Mouse (Mus musculus) lung, postnatal 0 days (tissue): ENCODE results near the gene Zfp57. TPM values are rescaled to one million over a fixed set of nuclear protein-coding genes. Genes with fewer than 3 reads are reported as not detected.
A peak's percentile ranks its signal among the peaks of the same experiment; 100 is the strongest.

Experiments
- ATAC-seq: fragments of 200-750 bp; cut with Nextera tagmentation; 2 replicates; pipeline ENCODE4 v1.8.0; 2017; ENCODE audit warnings: moderate library complexity
- DNase-seq: peaks from one replicate; pipeline ENCODE4 v3.0.0-alpha.2; 2016; ENCODE audit warnings: low spot score
- H3K27ac ChIP-seq: fragments of 300-500 bp; sonication (generic); 2 replicates; pipeline ENCODE4 v1.5.1; 2014; ENCODE audit warnings: antibody characterized with exemption, mild to moderate bottlenecking, low read length, mixed read lengths
- H3K27me3 ChIP-seq: fragments of 300-500 bp; sonication (generic); replicated peaks from 2 replicates; pipeline ENCODE4 v1.6.1; 2014; ENCODE audit warnings: low read length, mixed read lengths; ENCODE audit not compliant: insufficient read depth
- H3K36me3 ChIP-seq: fragments of 300-500 bp; sonication (generic); 2 replicates; pipeline ENCODE4 v1.6.1; 2014; ENCODE audit warnings: low read length, mixed read lengths; ENCODE audit not compliant: insufficient read depth
- H3K4me1 ChIP-seq: fragments of 300-500 bp; sonication (generic); 2 replicates; pipeline ENCODE4 v1.6.1; 2014; ENCODE audit warnings: antibody characterized with exemption, low read depth, low read length, mixed read lengths; ENCODE audit not compliant: insufficient read depth
- H3K4me2 ChIP-seq: fragments of 300-500 bp; sonication (generic); replicated peaks from 2 replicates; pipeline ENCODE4 v1.6.1; 2014; ENCODE audit warnings: low read depth, mild to moderate bottlenecking, low read length, moderate library complexity, mixed read lengths
- H3K4me3 ChIP-seq: fragments of 300-500 bp; sonication (generic); 2 replicates; pipeline ENCODE4 v1.5.1; 2014; ENCODE audit warnings: low read depth, low read length
- H3K9ac ChIP-seq: fragments of 300-500 bp; sonication (generic); replicated peaks from 2 replicates; pipeline ENCODE4 v1.6.1; 2014; ENCODE audit warnings: low read depth, mild to moderate bottlenecking
- H3K9me3 ChIP-seq: fragments of 300-500 bp; sonication (generic); 2 replicates; pipeline ENCODE4 v1.6.1; 2016; ENCODE audit warnings: low read length, mixed read lengths
- CTCF ChIP-seq: IDR thresholded peaks from 2 replicates; pipeline ENCODE4 v1.5.1; 2016; ENCODE audit warnings: antibody characterized with exemption, mild to moderate bottlenecking
- EP300 ChIP-seq: IDR thresholded peaks from 2 replicates; pipeline ENCODE4 v1.6.1; 2016; ENCODE audit warnings: antibody characterized with exemption, mild to moderate bottlenecking, control low read depth
- WGBS: fragments of 180-500 bp; shearing (Covaris S2); extraction: QIAGEN DNeasy Blood & Tissue Kit; methylation state at CpG from one replicate; pipeline ENCODE4 v1.1.7; 2014; 5-methylcytosine and 5-hydroxymethylcytosine counted together
- polyA plus RNA-seq: library from polyadenylated mRNA; unstranded; fragments of >200 nt; fragmentation: Nextera tagmentation; extraction: Ambion mirVana; gene quantifications from 2 replicates; pipeline ENCODE4 v1.2.1, GENCODE M21; 2015

Gene Zfp57
- polyA plus RNA-seq, 1 experiment from 2014 or later = 35.6 TPM

DNA sequence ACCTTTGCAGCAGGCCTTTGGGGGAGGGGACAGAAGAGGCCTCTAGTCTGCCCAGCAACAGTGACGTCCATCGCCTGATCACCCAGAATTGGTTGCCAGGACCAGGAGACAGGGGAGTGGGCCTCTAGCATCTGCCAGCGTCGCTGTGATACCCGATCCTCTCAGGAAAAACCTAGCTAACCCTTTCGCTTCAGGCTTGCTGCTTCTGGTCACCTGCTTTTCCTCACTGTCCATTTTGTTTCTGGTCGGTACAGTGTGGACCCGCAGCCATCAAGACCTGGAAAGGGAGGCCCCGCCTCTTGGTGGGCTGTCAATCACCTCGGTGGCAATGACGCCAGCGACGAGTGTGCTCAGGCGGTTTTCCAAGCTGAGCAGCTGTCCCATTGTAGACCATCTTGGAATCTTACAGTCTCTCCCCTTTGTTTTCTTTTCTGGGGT, 27.7 kb downstream of the Zfp57 start:
- Histone ChIP-seq H3K36me3 (no peaks in the 10 kb centered on the region), H3K27me3 (no peaks in the 10 kb centered on the region), H3K4me3 (peak overlapping the region; percentile 57), H3K4me1 (no peaks in the 10 kb centered on the region), H3K4me2 (peak overlapping the region; percentile 52), H3K9me3 (no peaks in the 10 kb centered on the region), H3K9ac (no peak overlapping the region), H3K27ac (peak overlapping the region; percentile 71)
- WGBS = 2% methylated on average over 14 of the region's 14 CpGs
- ATAC-seq (peak; percentile 99), DNase-seq (peak; percentile 95)
- TF ChIP-seq EP300 (no peak), CTCF (no peak)

DNA sequence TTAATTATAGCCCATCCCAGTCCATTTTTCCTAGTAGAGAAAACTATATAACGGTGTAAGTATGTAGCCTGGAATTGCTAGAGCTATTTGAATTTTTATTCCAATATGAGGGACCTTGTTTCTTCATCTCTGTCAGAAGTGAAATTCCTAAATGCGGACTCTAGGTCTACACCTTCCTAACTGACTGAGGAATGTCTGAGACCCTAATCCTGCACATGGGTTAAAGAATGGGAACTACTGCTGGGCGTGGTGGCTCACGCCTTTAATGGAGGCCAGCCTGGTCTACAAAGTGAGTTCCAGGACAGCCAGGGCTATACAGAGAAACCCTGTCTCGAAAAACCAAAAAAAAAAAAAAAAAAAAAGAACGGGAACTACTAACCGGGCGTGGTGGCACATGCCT, 28.2 kb downstream of the Zfp57 start:
- Histone ChIP-seq H3K4me2 (peak overlapping the region; percentile 52), H3K27ac (no peak overlapping the region), H3K4me3 (peak overlapping the region; percentile 57), H3K36me3 (no peaks in the 10 kb centered on the region), H3K27me3 (no peaks in the 10 kb centered on the region), H3K9ac (no peak overlapping the region), H3K9me3 (no peaks in the 10 kb centered on the region), H3K4me1 (no peaks in the 10 kb centered on the region)
- no peak for DNase-seq
- no peak for ATAC-seq
- TF ChIP-seq EP300 (no peak), CTCF (no peak)
- WGBS = 58% methylated on average over 8 of the region's 8 CpGs

DNA sequence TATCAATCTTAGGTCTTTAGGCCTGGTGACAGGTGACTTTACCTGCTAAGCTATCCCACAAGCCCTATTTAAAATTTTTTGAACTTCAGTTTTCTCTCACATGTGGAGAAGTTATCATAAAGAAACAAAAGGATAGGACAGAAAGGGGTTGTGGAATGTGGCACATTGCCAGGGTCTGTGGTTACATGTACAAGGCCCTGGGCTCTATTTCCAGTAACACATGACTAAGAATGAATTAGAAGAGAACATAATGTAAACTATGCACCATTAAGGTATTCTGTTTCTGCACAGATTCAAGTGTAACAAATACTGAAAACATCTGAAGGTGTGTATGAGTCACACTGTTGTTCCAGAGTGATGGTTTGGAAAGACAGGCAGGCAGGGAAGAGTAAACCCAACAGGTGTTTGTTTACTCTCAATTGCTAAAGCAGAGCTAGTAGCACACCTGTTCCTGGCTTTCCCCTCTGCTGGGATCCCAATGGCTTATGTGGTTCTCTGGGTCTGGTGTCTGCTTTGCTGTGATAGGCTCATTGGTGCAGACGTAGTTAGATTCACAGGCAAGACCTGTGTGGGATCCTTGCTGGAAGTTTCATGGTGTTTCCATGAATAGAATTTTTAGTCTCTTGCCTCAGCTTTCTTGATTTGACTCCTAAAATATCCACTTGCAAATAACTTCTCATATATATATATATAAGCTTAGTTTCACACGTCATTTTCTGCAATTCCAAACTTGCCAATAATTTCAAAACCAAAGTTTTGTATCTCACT, 38.3 kb downstream of the Zfp57 start:
- H3K4me3 ChIP-seq = no peak overlapping the region
- no peak overlapping the region for H3K9ac ChIP-seq
- H3K27me3 ChIP-seq = no peaks in the 10 kb centered on the region
- ATAC-seq (no peak), DNase-seq (no peak)
- H3K4me1 ChIP-seq = no peaks in the 10 kb centered on the region
- H3K27ac ChIP-seq = no peak overlapping the region
- no peaks in the 10 kb centered on the region for H3K9me3 ChIP-seq
- no peak overlapping the region for H3K4me2 ChIP-seq
- H3K36me3 ChIP-seq = no peaks in the 10 kb centered on the region
- WGBS = 67% methylated on average over 2 of the region's 2 CpGs
- TF ChIP-seq EP300 = peak; percentile 80
- TF ChIP-seq CTCF = no peak

DNA sequence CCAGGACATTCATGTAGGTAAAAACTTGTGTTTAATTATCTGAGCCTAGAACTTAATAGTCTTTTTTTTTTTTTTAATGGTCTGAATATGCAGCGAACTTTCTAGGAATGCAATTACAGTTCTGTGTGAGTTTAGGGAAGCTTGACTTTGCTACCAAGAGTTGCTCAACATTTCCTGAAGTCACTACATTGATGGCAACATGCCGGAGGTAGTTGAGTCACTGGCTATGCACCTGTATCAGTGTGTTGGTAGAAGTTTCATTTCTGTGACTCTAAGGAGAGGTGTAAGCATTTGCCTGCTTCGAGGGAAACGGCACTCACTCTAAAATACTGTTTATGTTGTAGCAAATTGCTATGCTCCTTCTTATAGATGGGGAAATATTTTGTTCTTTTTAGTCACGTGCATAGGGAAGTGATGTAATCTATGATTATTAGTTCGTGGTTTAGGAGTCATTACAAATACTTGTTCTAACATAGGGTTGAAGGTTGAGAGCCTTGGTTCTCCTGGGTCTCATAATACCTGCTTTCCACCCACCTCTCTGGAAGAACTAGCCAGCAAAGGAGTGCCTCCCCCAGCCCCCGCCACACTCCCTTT, 43.8 kb downstream of the Zfp57 start:
- WGBS = 48% methylated on average over 7 of the region's 7 CpGs
- Histone ChIP-seq H3K4me2 (peak overlapping the region; percentile 97; the same call in 1 of the 2 replicates), H3K9me3 (no peaks in the 10 kb centered on the region), H3K36me3 (no peaks in the 10 kb centered on the region), H3K27ac (no peak overlapping the region), H3K4me1 (peaks cover 4% of the 10 kb centered on the region), H3K4me3 (no peak overlapping the region), H3K27me3 (no peaks in the 10 kb centered on the region), H3K9ac (no peak overlapping the region)
- DNase-seq (peak; percentile 56), ATAC-seq (no peak)
- TF ChIP-seq EP300 (no peak; the same call in 1 of the 2 replicates), CTCF (no peak)

DNA sequence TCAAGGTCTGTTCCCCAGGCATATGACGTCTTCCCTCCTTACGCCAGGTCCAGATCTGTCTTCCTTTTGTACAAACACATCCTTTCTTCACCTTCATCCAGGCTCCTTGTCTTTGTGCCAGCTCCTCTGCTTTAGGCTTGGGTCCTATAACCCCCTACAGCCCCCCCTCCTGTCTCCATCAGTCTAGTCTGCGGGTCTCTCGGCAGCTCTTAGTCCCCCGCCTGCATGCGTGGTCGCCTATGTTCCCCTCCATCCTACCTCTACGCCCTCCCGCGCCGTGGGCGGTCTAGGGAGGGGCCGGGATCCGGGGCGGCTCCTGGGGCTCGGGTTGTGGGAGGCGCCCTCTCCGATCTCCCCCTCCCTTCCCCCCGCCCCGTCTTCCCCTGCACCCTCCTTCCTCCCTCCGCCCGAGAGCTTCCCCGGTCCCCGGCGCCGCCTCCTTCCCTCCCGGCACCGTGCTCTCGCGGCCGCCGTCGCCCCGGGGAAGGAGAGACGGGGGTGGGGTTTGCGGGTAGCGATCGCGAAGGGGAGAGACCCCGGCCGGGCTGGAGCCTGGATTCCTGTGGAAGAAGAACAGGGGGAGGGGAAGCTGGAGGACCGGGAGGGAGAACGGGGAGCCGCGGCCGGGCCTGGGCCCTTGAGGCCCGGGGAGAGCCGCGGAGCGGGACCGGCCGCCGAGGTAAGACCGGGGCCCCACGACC, 44.8 kb downstream of the Zfp57 start, which contains the start of gene Gabbr1:
Gene Gabbr1 (plus strand): TSS at position 356 of the 701 bp plus-strand sequence.
- H3K4me2 ChIP-seq = peak within 1 kb of the TSS; percentile 97
- TF ChIP-seq CTCF (no peak), EP300 (no peak)
- DNase-seq = peak; percentile 89

More for the DNA sequence above, 44.8 kb downstream of the Zfp57 start, which contains the start of gene Gabbr1:
- 2% methylated on average over 45 of the region's 55 CpGs for WGBS
- H3K9ac ChIP-seq = peak within 1 kb of the TSS; percentile 83
- no peaks in the 10 kb centered on the region for H3K27me3 ChIP-seq
- peak within 1 kb of the TSS; percentile 68 for H3K27ac ChIP-seq
- peak; percentile 93 for ATAC-seq
- H3K36me3 ChIP-seq = no peaks in the 10 kb centered on the region
- peak within 1 kb of the TSS; percentile 88 for H3K4me3 ChIP-seq
- H3K4me1 ChIP-seq = peaks cover 8% of the 10 kb centered on the region
- H3K9me3 ChIP-seq = no peaks in the 10 kb centered on the region
